Mouse (Mus musculus) limb, embryonic 10.5 days (tissue): ENCODE results near the gene Taf1b. TPM values are rescaled to one million over a fixed set of nuclear protein-coding genes. Genes with fewer than 3 reads are reported as not detected.
A peak's percentile ranks its signal among the peaks of the same experiment; 100 is the strongest.

Experiments used
- DNase-seq: peaks from one replicate; pipeline ENCODE4 v3.0.0-alpha.2; 2017; ENCODE audit warnings: low spot score
- H3K27ac ChIP-seq: fragments of 300-500 bp; sonication (generic); 2 replicates; pipeline ENCODE4 v1.5.1; 2016; ENCODE audit warnings: mild to moderate bottlenecking
- H3K27me3 ChIP-seq: fragments of 300-500 bp; sonication (generic); 2 replicates; pipeline ENCODE4 v1.6.1; 2016; ENCODE audit warnings: low read depth, mild to moderate bottlenecking; ENCODE audit not compliant: poor library complexity, severe bottlenecking
- H3K36me3 ChIP-seq: fragments of 300-500 bp; sonication (generic); 2 replicates; pipeline ENCODE4 v1.6.1; 2016; ENCODE audit warnings: mild to moderate bottlenecking, moderate library complexity
- H3K4me1 ChIP-seq: fragments of 300-500 bp; sonication (generic); 2 replicates; pipeline ENCODE4 v1.6.1; 2016
- H3K4me3 ChIP-seq: fragments of 300-500 bp; sonication (generic); 2 replicates; pipeline ENCODE4 v1.5.1; 2016; ENCODE audit warnings: mild to moderate bottlenecking, moderate library complexity
- H3K9me3 ChIP-seq: fragments of 300-500 bp; sonication (generic); replicated peaks from 2 replicates; pipeline ENCODE4 v1.6.1; 2016; ENCODE audit warnings: mild to moderate bottlenecking
- WGBS: fragments of 180-500 bp; shearing (Covaris S2); methylation state at CpG from one replicate; pipeline ENCODE4 v1.1.7; 2016; 5-methylcytosine and 5-hydroxymethylcytosine counted together
- polyA plus RNA-seq: library from polyadenylated mRNA; unstranded; fragments of >200 nt; fragmentation: Nextera tagmentation; extraction: Ambion mirVana; gene quantifications from 2 replicates; pipeline ENCODE4 v1.2.1, GENCODE M21; 2016

The Taf1b gene
- polyA plus RNA-seq, 1 experiment from 2014 or later: 35.1 TPM

DNA sequence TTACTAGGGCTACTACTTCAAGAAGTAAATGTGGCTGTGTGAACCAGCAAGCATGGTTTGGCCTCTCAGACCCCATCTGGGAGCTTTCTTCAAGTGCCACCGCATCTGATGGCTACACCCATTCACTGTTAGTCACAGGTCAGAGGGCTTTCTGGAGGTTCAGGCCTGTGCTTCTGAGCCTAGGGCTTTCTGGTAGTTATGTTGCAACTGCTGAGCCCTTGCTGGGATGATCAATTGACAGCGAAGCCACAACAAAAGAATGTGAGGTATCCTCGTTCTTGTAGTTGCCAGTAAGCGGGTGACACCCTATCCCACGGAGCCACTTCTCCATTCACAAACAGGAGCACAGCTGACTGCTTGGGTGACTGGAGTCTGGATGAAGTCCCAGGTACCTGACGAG lies 67.2 kb downstream of the Taf1b start:
- Histone ChIP-seq H3K36me3 (no peaks in the 10 kb centered on the region), H3K4me1 (0 out of 2 replicates have a peak, but pooled peaks cover 7% of the 10 kb centered on the region), H3K27me3 (peaks cover 4% of the 10 kb centered on the region; the same call in 1 of the 2 replicates), H3K27ac (no peak overlapping the region), H3K4me3 (no peak overlapping the region), H3K9me3 (no peaks in the 10 kb centered on the region)
- WGBS: 80% methylated on average over 6 of the region's 6 CpGs
- no peak for DNase-seq

DNA sequence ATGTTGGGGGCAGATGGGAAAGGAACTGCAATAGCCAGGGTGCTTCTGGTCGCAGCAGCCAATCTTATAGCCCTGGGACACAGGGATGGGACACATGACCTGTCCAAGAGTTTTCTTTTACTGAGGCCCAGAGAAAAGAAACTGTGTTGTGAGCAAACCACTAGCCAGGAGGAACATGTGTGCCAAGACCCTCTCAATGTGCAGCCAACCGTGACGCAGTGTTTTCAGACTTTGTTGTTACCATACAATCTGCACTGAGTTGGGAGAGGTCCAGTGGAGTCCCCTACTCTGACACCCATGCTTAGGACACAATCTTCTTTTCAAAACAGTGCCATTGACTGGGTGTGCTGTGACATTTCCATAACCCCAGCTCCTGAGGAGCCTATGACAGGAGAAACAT lies 69.4 kb downstream of the Taf1b start:
- 82% methylated on average over 3 of the region's 3 CpGs for WGBS
- H3K27ac ChIP-seq: no peak overlapping the region
- no peak for DNase-seq

DNA sequence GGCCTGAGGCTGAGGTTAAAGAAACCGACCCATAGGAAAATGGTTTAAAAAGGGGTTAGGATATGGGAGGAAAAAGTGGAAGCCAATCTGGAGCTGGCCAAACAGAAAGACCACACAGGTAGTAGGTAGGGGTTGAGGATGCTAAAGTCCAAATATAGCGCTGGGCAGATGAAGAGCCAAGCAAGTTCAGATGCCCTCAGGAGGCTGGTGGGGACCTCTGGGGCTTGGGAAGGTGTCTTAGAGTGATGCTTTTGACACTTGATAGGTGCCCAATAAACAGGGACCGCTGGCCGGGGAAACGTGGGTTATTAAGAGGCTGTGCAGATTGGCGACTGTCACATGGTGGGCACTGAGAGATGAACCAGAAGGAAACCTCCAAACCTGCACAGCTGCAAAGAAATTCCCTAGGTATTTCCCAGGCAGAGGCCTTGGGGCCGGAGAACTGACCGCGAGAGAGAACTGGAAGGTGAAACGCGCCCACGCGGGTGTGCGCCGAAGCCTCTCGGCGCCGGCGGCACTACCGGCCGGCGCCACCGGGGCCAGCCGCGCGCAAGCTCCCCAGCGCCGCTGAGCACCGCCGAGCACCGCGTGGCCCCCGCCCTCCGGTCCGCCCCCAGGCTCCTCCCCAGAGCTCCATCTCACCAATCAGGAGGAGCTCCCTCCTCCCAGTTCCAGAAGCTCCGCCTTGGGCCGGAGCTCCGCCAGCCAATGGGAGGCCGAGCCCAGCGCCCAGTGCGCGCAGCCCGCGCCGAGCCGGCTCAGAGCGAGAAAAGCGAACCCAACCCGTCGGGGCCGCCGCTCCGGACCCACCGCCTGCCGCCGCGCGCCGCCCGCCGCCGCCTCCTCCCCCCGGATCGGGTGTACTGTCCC lies 73.6 kb downstream of the Taf1b start, which contains the start of gene Grhl1:
TSS of gene Grhl1 (plus strand) at position 761 of the 870 bp plus-strand sequence.
- peak; percentile 92 for DNase-seq
- H3K4me1 ChIP-seq: peaks cover 19% of the 10 kb centered on the region
- H3K27ac ChIP-seq: peak within 1 kb of the TSS; percentile 50
- 1% methylated on average over 64 of the region's 64 CpGs for WGBS
- H3K4me3 ChIP-seq: peak within 1 kb of the TSS; percentile 69
- peaks cover 55% of the 10 kb centered on the region for H3K27me3 ChIP-seq
- no peaks in the 10 kb centered on the region for H3K36me3 ChIP-seq
- no peaks in the 10 kb centered on the region for H3K9me3 ChIP-seq

More for the DNA sequence above, 69.4 kb downstream of the Taf1b start:
- Histone ChIP-seq H3K9me3 (no peaks in the 10 kb centered on the region), H3K36me3 (no peaks in the 10 kb centered on the region), H3K4me1 (peaks cover 15% of the 10 kb centered on the region), H3K4me3 (no peak overlapping the region), H3K27me3 (peaks cover 25% of the 10 kb centered on the region)

DNA sequence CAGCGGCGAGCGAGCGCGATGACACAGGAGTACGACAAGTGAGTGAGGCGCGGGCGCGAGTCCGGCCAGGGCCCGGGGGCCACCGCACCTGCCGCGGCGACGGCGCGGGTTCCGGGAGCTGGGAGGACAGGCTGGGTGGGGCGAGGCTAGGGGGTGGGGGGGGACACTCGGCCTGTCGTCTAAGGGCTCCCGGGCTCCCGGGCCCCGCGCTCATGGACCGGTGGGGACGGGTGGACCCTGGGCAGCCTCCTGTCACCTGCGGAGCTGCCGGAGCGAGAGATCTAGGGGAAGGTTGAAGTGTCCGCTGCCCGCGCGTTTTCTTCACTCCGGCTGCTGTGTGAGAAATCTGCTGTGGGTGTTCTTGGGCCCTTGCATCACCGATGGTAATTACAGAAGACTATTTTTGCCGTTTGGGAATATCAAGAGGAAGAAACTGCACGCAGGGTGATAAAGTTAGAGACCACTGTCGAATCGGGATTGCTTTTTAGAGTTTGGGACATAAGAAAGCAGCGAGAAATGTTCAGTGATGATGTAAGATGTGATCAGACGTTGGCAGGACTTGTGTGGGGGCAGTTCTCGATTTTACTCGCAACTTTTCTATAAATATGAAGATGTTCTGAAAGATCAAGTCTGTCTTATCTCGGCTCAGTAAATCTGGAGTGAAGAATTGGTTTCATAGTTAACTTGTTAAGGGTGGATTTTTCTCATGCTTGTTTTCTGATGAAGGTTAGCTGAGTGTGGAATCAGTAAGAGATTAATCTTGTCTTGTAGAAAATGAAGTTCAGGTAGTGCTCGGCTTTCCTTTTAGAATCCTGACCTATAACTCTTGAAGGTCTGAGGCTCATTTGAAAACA lies 74.5 kb downstream of the Taf1b start:
- Histone ChIP-seq H3K27me3 (peaks cover 55% of the 10 kb centered on the region), H3K4me1 (peaks cover 19% of the 10 kb centered on the region), H3K9me3 (no peaks in the 10 kb centered on the region), H3K36me3 (no peaks in the 10 kb centered on the region), H3K4me3 (peak overlapping the region; percentile 69), H3K27ac (peak overlapping the region; percentile 50)
- 8% methylated on average over 41 of the region's 48 CpGs for WGBS
- no peak for DNase-seq

DNA sequence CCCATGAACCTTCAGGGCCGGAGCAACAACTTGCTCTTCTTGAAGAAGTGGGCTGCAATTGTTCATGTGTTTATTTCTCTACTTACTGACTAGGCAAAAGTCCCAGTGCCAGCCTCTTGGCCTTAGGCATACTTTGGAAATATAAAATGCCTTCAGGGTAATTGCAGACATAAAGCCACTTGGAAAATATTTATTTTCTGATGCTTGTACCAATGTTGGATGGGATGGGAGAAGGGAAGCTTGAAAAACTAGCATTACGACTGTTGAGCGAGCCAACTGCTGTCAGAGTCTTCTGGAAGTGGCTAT lies 75.1 kb downstream of the Taf1b start:
- 63% methylated on average over 3 of the region's 3 CpGs for whole genome bisulfite sequencing
- Histone ChIP-seq H3K27ac (no peak overlapping the region), H3K4me1 (peaks cover 19% of the 10 kb centered on the region), H3K36me3 (no peaks in the 10 kb centered on the region), H3K4me3 (no peak overlapping the region), H3K9me3 (no peaks in the 10 kb centered on the region), H3K27me3 (peaks cover 55% of the 10 kb centered on the region)
- DNase-seq: no peak

DNA sequence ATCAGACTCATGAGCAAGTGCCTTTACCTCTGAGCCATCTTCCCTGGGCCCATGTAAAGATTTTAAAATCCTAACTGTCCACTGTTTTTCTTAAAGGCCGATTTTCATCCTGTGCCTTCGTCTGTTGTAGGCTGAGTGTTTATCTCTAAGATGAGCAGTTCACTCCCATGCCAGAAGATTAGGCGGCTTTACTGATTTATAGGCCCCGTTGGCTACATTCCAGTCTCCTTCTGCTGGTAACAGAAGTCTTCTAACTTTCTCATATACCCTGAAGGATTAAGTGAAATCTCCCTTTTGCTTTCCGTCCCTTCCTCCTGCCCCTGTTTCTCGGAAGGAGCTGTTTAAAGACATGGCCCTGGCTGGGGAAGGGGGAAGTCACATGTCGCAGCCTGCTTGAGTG lies 76.7 kb downstream of the Taf1b start:
- Histone ChIP-seq H3K4me3 (no peak overlapping the region), H3K27ac (no peak overlapping the region), H3K4me1 (peaks cover 19% of the 10 kb centered on the region), H3K9me3 (no peaks in the 10 kb centered on the region), H3K27me3 (peaks cover 55% of the 10 kb centered on the region), H3K36me3 (no peaks in the 10 kb centered on the region)
- no peak for DNase-seq
- WGBS: 26% methylated on average over 7 of the region's 7 CpGs

DNA sequence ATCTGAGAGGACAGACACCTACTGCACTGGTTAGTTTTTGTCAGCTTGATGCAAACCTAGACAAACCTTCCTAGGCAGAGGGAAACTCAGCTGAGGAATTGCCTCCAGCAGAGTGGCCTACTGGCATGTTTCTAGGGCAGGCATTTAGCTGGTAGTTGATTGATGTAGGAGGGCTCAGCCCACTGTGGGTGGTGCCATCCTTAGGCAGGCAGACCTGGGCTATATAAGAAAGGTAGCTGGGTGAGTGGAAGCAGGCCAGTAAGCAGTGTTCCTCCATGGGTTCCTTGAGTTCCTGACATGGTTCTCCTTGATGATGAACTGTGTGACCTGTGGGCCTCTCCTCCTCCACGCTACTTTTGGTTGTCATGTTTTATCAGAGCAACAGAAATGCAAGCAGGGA lies 82.3 kb downstream of the Taf1b start:
- peaks cover 3% of the 10 kb centered on the region; the same call in 1 of the 2 replicates for H3K27me3 ChIP-seq
- H3K4me1 ChIP-seq: peaks cover 6% of the 10 kb centered on the region; the same call in 1 of the 2 replicates
- H3K4me3 ChIP-seq: no peak overlapping the region
- 95% methylated on average over 1 of the region's 1 CpGs for WGBS
- no peaks in the 10 kb centered on the region for H3K36me3 ChIP-seq
- no peak for DNase-seq
- no peaks in the 10 kb centered on the region for H3K9me3 ChIP-seq
- no peak overlapping the region for H3K27ac ChIP-seq

DNA sequence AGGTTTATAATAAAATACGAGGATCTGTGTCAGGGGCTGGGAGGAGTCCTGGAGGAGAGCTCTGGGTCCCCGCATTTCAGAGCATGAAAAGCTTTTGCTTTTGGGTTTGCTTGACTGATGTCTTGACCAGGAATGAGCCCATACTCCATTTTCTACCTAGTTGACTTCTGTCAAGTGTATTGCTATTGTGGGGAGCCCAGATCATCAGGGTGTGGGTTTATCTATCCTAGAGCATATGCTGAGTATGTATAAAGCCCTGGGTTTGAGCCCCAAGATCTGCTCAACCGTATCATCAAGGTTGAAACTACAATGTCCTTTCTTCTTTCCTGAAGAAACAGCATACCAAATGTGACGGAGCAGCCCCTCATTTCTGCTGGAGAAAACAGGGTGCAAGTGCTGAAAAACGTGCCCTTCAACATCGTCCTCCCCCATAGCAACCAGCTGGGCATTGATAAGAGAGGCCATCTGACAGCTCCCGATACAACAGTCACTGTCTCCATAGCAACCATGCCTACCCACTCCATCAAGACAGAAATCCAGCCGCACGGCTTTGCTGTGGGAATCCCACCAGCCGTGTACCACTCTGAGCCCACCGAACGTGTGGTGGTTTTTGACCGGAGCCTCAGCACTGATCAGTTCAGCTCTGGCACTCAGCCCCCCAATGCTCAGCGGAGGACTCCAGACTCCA lies 83.0 kb downstream of the Taf1b start:
- H3K36me3 ChIP-seq: no peaks in the 10 kb centered on the region
- H3K27me3 ChIP-seq: no peaks in the 10 kb centered on the region; the same call in 1 of the 2 replicates
- H3K4me1 ChIP-seq: peaks cover 2% of the 10 kb centered on the region; the same call in 1 of the 2 replicates
- DNase-seq: no peak
- 88% methylated on average over 14 of the region's 14 CpGs for WGBS
- H3K4me3 ChIP-seq: no peak overlapping the region
- no peaks in the 10 kb centered on the region for H3K9me3 ChIP-seq
- no peak overlapping the region for H3K27ac ChIP-seq

DNA sequence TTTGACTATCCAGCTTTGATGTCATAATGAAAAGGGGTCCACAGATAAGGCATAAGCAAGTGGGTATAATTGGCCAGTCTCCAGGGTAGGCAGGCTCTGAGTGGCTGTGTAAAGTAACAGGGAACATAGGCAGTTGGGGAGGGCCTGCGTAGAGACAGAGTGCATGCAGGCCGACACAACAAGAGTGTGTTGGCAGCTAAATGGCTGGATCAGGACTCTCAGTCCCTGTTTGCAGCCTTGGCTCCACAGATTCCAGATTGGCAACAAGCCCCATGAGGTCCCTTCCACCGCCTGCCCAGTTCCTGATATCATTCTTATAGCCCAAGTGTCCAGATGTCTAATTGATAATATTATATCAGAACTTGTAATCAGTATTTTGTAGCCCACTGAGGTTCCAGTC lies 85.5 kb downstream of the Taf1b start:
- no peaks in the 10 kb centered on the region for H3K36me3 ChIP-seq
- WGBS: 94% methylated on average over 3 of the region's 3 CpGs

DNA sequence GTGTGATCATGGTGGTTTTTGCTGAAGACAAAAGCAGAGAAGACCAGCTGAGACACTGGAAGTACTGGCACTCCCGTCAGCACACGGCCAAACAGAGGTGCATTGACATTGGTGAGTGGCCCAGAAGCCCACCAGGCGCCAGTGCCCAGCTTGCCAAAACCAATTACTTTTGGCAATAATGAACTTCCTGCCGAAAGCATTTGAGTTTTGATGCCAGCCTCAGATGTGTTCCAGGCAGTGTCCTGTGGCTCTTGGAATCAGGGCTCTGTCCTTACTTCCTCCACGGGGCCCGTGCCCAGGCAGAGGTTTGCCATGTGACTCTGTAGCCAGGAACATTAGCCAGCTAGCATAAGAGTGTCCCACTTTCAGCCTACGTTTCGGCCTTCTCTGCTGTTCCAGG lies 86.7 kb downstream of the Taf1b start:
- Histone ChIP-seq H3K4me3 (no peak overlapping the region), H3K36me3 (no peaks in the 10 kb centered on the region), H3K27ac (no peak overlapping the region), H3K27me3 (no peaks in the 10 kb centered on the region), H3K9me3 (no peaks in the 10 kb centered on the region), H3K4me1 (no peaks in the 10 kb centered on the region)
- 90% methylated on average over 8 of the region's 8 CpGs for WGBS
- no peak for DNase-seq

More for the DNA sequence above, 85.5 kb downstream of the Taf1b start:
- Histone ChIP-seq H3K4me1 (no peaks in the 10 kb centered on the region), H3K9me3 (no peaks in the 10 kb centered on the region), H3K4me3 (no peak overlapping the region), H3K27me3 (no peaks in the 10 kb centered on the region), H3K27ac (no peak overlapping the region)
- no peak for DNase-seq

DNA sequence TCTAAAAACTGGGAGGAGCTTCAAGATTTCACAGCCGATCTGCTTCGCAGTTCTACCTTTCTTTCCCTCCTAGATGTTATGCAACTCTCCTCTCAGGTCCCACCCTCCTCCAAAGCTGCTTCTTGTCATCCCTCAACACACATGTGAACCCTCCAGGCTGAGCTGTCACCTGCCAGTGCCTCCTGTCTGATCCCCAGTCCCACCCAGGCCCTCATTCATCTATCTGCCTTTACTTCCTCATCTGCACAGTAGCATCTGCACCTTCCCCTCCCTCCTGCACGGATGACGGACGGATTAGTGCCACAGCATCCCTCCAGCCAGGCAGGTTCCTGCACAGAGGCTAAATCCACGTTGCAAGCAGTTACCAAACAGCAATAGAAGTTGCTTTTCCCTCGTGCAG lies 88.0 kb downstream of the Taf1b start:
- Histone ChIP-seq H3K4me1 (no peaks in the 10 kb centered on the region), H3K36me3 (no peaks in the 10 kb centered on the region), H3K27me3 (no peaks in the 10 kb centered on the region), H3K4me3 (no peak overlapping the region), H3K9me3 (no peaks in the 10 kb centered on the region), H3K27ac (no peak overlapping the region)
- 74% methylated on average over 7 of the region's 7 CpGs for WGBS
- DNase-seq: no peak

DNA sequence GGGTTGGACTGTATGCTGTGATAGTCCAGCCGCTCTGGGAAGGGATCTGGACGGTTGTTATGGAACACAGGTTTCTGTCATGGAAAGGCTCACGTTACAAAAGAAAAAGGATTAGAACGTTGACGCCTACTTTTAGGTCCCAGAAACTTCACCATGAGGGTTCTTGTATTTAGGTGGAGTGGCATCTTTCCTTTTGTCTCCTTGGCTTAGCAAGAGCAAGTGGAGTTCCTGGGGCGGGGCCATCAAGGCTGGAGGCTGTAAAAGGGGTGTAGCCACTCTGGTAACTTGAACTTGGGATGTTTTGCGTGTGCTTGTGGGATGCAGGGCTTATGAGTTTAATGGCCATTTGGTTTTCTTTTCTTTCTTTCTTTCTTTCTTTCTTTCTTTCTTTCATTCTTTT lies 92.2 kb downstream of the Taf1b start:
- no peak overlapping the region for H3K27ac ChIP-seq
- H3K4me1 ChIP-seq: peaks cover 11% of the 10 kb centered on the region
- H3K9me3 ChIP-seq: no peaks in the 10 kb centered on the region
- no peak for DNase-seq
- no peak overlapping the region for H3K4me3 ChIP-seq
- no peaks in the 10 kb centered on the region for H3K36me3 ChIP-seq
- 86% methylated on average over 7 of the region's 7 CpGs for WGBS
- no peaks in the 10 kb centered on the region for H3K27me3 ChIP-seq
